Mouse (Mus musculus): ENCODE data around the gene Gde1. TPM values are rescaled to one million over a fixed set of nuclear protein-coding genes. Genes with fewer than 3 reads are reported as not detected.

The Gde1 gene
- total RNA-seq, 1 experiment: 57.6 TPM

GRCm38 (mm10) chr7:118712228-118713173 is 6.9 kb upstream of the Gde1 start, which contains the start of gene Ccp110:
TSS of gene Ccp110 (plus strand) at chr7:118712552.
- peak; percentile 92 for DNase-seq (ENCODE audit: low read depth, low spot score)
- no peaks in the 10 kb centered on the region; the same call in 1 of the 2 replicates for H3K36me3 ChIP-seq (ENCODE audit: control insufficient read depth, insufficient read depth, low read length, poor library complexity, severe bottlenecking)
- no peak within 1 kb of the TSS for H3K27ac ChIP-seq (ENCODE audit: insufficient read depth, low read depth, low read length, poor library complexity, severe bottlenecking)
- H3K4me1 ChIP-seq (ENCODE audit: control insufficient read depth in 2 of 2, insufficient read depth in 2 of 2, low read length in 2 of 2, poor library complexity in 1 of 2): no peaks in the 10 kb centered on the region
- H3K9me3 ChIP-seq (ENCODE audit: control insufficient read depth, insufficient read depth, low read depth, low read length): no peaks in the 10 kb centered on the region
- peak within 1 kb of the TSS; percentile 84 for H3K9ac ChIP-seq (ENCODE audit: insufficient read depth, low read depth, low read length, poor library complexity, severe bottlenecking)
- in situ Hi-C loops (cut with MboI; ENCODE audit: low sequenced_read_pairs in 2 of 2, unreplicated experiment in 2 of 2): no loop called here
- H3K4me3 ChIP-seq (ENCODE audit: insufficient read depth in 1 of 2, low read depth in 1 of 2, low read length in 2 of 2, poor library complexity in 1 of 2, severe bottlenecking in 1 of 2): peak within 1 kb of the TSS; percentile 81 to 89
- TF ChIP-seq HCFC1 (IDR thresholded peaks at IDR 0.05; ENCODE audit: borderline replicate concordance, insufficient read depth, low read length) (peak; percentile 97), ZNF384 (IDR thresholded peaks at IDR 0.05; ENCODE audit: low read depth, low read length) (no peak), CHD2 (IDR thresholded peaks at IDR 0.05; ENCODE audit: low read depth, low read length) (no peak)

- TF ChIP-seq ZC3H11A (IDR thresholded peaks at IDR 0.05; ENCODE audit: borderline replicate concordance, low read depth, low read length) (no peak), ZNF384 (IDR thresholded peaks at IDR 0.05; ENCODE audit: low read depth, low read length) (no peak), MAFK (IDR thresholded peaks at IDR 0.05; ENCODE audit: insufficient read depth, low read depth, low read length) (no peak), CHD2 (IDR thresholded peaks at IDR 0.05; ENCODE audit: low read depth, low read length) (no peak), HCFC1 (IDR thresholded peaks at IDR 0.05; ENCODE audit: borderline replicate concordance, insufficient read depth, low read length) (no peak)
Observed at GRCm38 (mm10) chr7:118710776-118711175, 5.2 kb upstream of the Gde1 start.

GRCm38 (mm10) chr7:118708002-118708401 is 2.4 kb upstream of the Gde1 start:
- in situ Hi-C loops (cut with MboI; ENCODE audit: low sequenced_read_pairs in 2 of 2, unreplicated experiment in 2 of 2): no loop called here
- no peak overlapping the region for H3K27ac ChIP-seq (ENCODE audit: insufficient read depth, low read depth, low read length, poor library complexity, severe bottlenecking)
- H3K9ac ChIP-seq (ENCODE audit: insufficient read depth, low read depth, low read length, poor library complexity, severe bottlenecking): no peak overlapping the region
- peaks cover 0 to 6% of the 10 kb centered on the region in 2 experiments; a peak in 3 of 4 replicates for H3K4me1 ChIP-seq (ENCODE audit: control insufficient read depth in 2 of 2, insufficient read depth in 2 of 2, low read length in 2 of 2, poor library complexity in 1 of 2)
- TF ChIP-seq ZNF384 (IDR thresholded peaks at IDR 0.05; ENCODE audit: low read depth, low read length): no peak
- TF ChIP-seq CHD2 (IDR thresholded peaks at IDR 0.05; ENCODE audit: low read depth, low read length): no peak
- TF ChIP-seq ZC3H11A (IDR thresholded peaks at IDR 0.05; ENCODE audit: borderline replicate concordance, low read depth, low read length): no peak
- no peak for TF ChIP-seq HCFC1 (IDR thresholded peaks at IDR 0.05; ENCODE audit: borderline replicate concordance, insufficient read depth, low read length)
- no peak for TF ChIP-seq MAFK (IDR thresholded peaks at IDR 0.05; ENCODE audit: insufficient read depth, low read depth, low read length)
- no peaks in the 10 kb centered on the region for H3K9me3 ChIP-seq (ENCODE audit: control insufficient read depth, insufficient read depth, low read depth, low read length)
- no peaks in the 10 kb centered on the region for H3K36me3 ChIP-seq (ENCODE audit: control insufficient read depth, insufficient read depth, low read length, poor library complexity, severe bottlenecking)
- H3K4me3 ChIP-seq (ENCODE audit: insufficient read depth in 1 of 2, low read depth in 1 of 2, low read length in 2 of 2, poor library complexity in 1 of 2, severe bottlenecking in 1 of 2): no peak overlapping the region
- no peak for DNase-seq (ENCODE audit: low read depth, low spot score)

More at GRCm38 (mm10) chr7:118710776-118711175, 5.2 kb upstream of the Gde1 start:
- in situ Hi-C loops (cut with MboI; ENCODE audit: low sequenced_read_pairs in 2 of 2, unreplicated experiment in 2 of 2): no loop called here
- Histone ChIP-seq H3K4me3 (ENCODE audit: insufficient read depth in 1 of 2, low read depth in 1 of 2, low read length in 2 of 2, poor library complexity in 1 of 2, severe bottlenecking in 1 of 2) (no peak overlapping the region), H3K4me1 (ENCODE audit: control insufficient read depth in 2 of 2, insufficient read depth in 2 of 2, low read length in 2 of 2, poor library complexity in 1 of 2) (no peaks in the 10 kb centered on the region; a peak in 1 of 4 replicates), H3K9ac (ENCODE audit: insufficient read depth, low read depth, low read length, poor library complexity, severe bottlenecking) (no peak overlapping the region), H3K27ac (ENCODE audit: insufficient read depth, low read depth, low read length, poor library complexity, severe bottlenecking) (no peak overlapping the region), H3K36me3 (ENCODE audit: control insufficient read depth, insufficient read depth, low read length, poor library complexity, severe bottlenecking) (no peaks in the 10 kb centered on the region), H3K9me3 (ENCODE audit: control insufficient read depth, insufficient read depth, low read depth, low read length) (no peaks in the 10 kb centered on the region)
- DNase-seq (ENCODE audit: low read depth, low spot score): no peak

- DNase-seq (ENCODE audit: low read depth, low spot score): no peak
- no peaks in the 10 kb centered on the region for H3K36me3 ChIP-seq (ENCODE audit: control insufficient read depth, insufficient read depth, low read length, poor library complexity, severe bottlenecking)
- H3K9ac ChIP-seq (ENCODE audit: insufficient read depth, low read depth, low read length, poor library complexity, severe bottlenecking): no peak overlapping the region
- no peak overlapping the region for H3K4me3 ChIP-seq (ENCODE audit: insufficient read depth in 1 of 2, low read depth in 1 of 2, low read length in 2 of 2, poor library complexity in 1 of 2, severe bottlenecking in 1 of 2)
- no peaks in the 10 kb centered on the region for H3K9me3 ChIP-seq (ENCODE audit: control insufficient read depth, insufficient read depth, low read depth, low read length)
- TF ChIP-seq HCFC1 (IDR thresholded peaks at IDR 0.05; ENCODE audit: borderline replicate concordance, insufficient read depth, low read length) (no peak), ZC3H11A (IDR thresholded peaks at IDR 0.05; ENCODE audit: borderline replicate concordance, low read depth, low read length) (no peak)
- in situ Hi-C loops (cut with MboI; ENCODE audit: low sequenced_read_pairs in 2 of 2, unreplicated experiment in 2 of 2): no loop called here
- H3K4me1 ChIP-seq (ENCODE audit: control insufficient read depth in 2 of 2, insufficient read depth in 2 of 2, low read length in 2 of 2, poor library complexity in 1 of 2): peaks cover 0 to 6% of the 10 kb centered on the region in 2 experiments; a peak in 3 of 4 replicates
- H3K27ac ChIP-seq (ENCODE audit: insufficient read depth, low read depth, low read length, poor library complexity, severe bottlenecking): no peak overlapping the region
Observed at GRCm38 (mm10) chr7:118707216-118707615, 1.6 kb upstream of the Gde1 start.
